ENCODE assay signal across 14 mouse cellular contexts in the genomic region with DNA sequence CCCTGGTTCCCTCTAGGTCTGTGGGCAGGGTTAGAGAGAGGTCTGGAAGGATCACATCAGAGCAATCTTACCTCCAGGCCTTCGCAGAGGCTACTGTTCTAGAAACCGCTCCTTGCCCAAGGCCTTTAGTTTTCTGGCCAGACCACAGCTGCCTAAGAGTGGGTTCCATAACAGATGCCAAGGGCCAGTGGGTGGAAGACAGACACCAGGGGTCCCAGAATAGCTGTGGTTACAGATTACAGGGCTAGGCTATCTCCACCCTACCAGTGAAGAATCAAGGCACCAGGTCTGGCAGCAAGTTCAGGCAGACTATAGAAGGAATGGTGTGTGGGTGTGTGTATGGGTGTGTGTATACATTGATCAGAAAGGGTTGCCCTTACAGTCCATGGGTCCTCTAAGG. TPM values are rescaled to one million over a fixed set of nuclear protein-coding genes. Genes with fewer than 3 reads are reported as not detected.
"Had no signal": no experiment of that assay in that cellular context is flagged by ENCODE, and none has a peak within 500 bp of the region (broad histone marks: within the 10 kb centered on the region; RNA-seq: fewer than 3 reads in every experiment).

No protein-coding gene starts in this region.

- H3K4me2 ChIP-seq: limb, embryonic 13.5 days; lung, embryonic 14.5 days; neural tube, embryonic 12.5 days had no signal

- H3K9ac ChIP-seq: limb, embryonic 13.5 days; liver, embryonic 14.5 days; lung, embryonic 14.5 days; neural tube, embryonic 12.5 days had no signal

- H3K36me3 ChIP-seq: limb, embryonic 13.5 days; midbrain, embryonic 10.5 days; neural tube, embryonic 12.5 days had no signal

- H3K4me1 ChIP-seq: limb, embryonic 13.5 days; midbrain, embryonic 10.5 days; neural tube, embryonic 12.5 days had no signal

- H3K27ac ChIP-seq: kidney, postnatal 0 days; layer of hippocampus, adult 2 months; limb, embryonic 13.5 days; liver, embryonic 14.5 days; midbrain, embryonic 10.5 days; neural tube, embryonic 12.5 days; stomach, postnatal 0 days had no signal

- H3K4me3 ChIP-seq: layer of hippocampus, adult 2 months; limb, embryonic 13.5 days; midbrain, embryonic 10.5 days; neural tube, embryonic 12.5 days had no signal

- DNase-seq: kidney, adult 8-10 months; kidney, postnatal 36 days; lung, embryonic 14.5 days; lung, postnatal 10 days; lung, postnatal 4 days; midbrain, embryonic 14.5 days; thymus, postnatal 14 days had no signal

- H3K9me3 ChIP-seq: limb, embryonic 13.5 days; midbrain, embryonic 10.5 days; neural tube, embryonic 12.5 days had no signal

RNA-seq across cellular contexts. Expression of gene Chst13, which starts 6.0 kb away (rescaled TPM):
- polyA plus RNA-seq: lung, embryonic 14.5 days; midbrain, embryonic 14.5 days; neural tube, embryonic 12.5 days had no signal

RNA-seq across cellular contexts. Expression of gene Uroc1, which starts 14.1 kb away (rescaled TPM):
- polyA plus RNA-seq: lung, embryonic 14.5 days; midbrain, embryonic 10.5 days; midbrain, embryonic 14.5 days; neural tube, embryonic 12.5 days had no signal

RNA-seq across cellular contexts. Expression of gene BC048671, which starts 18.0 kb away (rescaled TPM):
- polyA plus RNA-seq: kidney, postnatal 0 days; limb, embryonic 13.5 days; liver, embryonic 14.5 days; lung, embryonic 14.5 days; midbrain, embryonic 10.5 days; midbrain, embryonic 14.5 days; neural tube, embryonic 12.5 days had no signal
